Mouse (Mus musculus): ENCODE measurements around the gene Mtf1.

- TF ChIP-seq CTCF (IDR thresholded peaks at IDR 0.05; ENCODE audit: insufficient read depth, low read length) (no peak), POLR2A (IDR thresholded peaks at IDR 0.05; ENCODE audit: borderline replicate concordance, extremely low read depth, low read depth, low read length) (no peak)
Observed at GRCm38 (mm10) chr4:124809136-124809883, 7.4 kb downstream of the Mtf1 start.
